Mouse (Mus musculus) Patski (cell line): ENCODE data around the gene Btg3. TPM values are rescaled to one million over a fixed set of nuclear protein-coding genes. Genes with fewer than 3 reads are reported as not detected.

Experiments
- ATAC-seq: fragments of 100-300 bp; one replicate; pipeline ENCODE4 v1.8.0; 2021
- CTCF ChIA-PET: fragments of 350-600 bp; sonication (Branson Sonifier 250); formaldehyde crosslinking; loops from one replicate; lab custom pipeline; 2022; ENCODE audit warnings: inconsistent platforms; lab: Charles Lee
- POLR2A ChIA-PET: fragments of 350-600 bp; sonication (Branson Sonifier 250); formaldehyde crosslinking; loops from one replicate; lab custom pipeline; 2022; ENCODE audit warnings: antibody characterized with exemption, inconsistent platforms; lab: Charles Lee
- DNase-seq: peaks from one replicate; pipeline ENCODE4 v3.0.0-alpha.2; 2011; ENCODE audit warnings: low read depth, low spot score
- H3K27me3 ChIP-seq: fragments of 371-371 bp; one replicate; pipeline ENCODE4 v1.5.1; 2021
- CTCF ChIP-seq: fragments of 100-300 bp; IDR thresholded peaks from one replicate; pipeline ENCODE4 v1.5.1; 2021
- in situ Hi-C: fragments of 300-500 bp; cut with MboI; formaldehyde crosslinking; loops from 3 replicates; pipeline ENCODE4 v1.11.1; 2018; ENCODE audit warnings: low pct_unique_long_range_greater_than_20kb, mixed read lengths
- polyA plus RNA-seq: library from polyadenylated mRNA; unstranded; gene quantifications from one replicate; pipeline ENCODE4 v1.2.3, GENCODE M21; 2021

Btg3 gene
- polyA plus RNA-seq, 1 experiment from 2014 or later: 24.5 TPM

- no peak for DNase-seq
- ATAC-seq: no peak
- POLR2A ChIA-PET: interaction anchor here (0.6 kb wide), 1 partner anchor 117 kb away, joined by 4 read pairs; no protein-coding TSS in a partner anchor
- TF ChIP-seq CTCF: no peak
- in situ Hi-C loops: no loop called here
- CTCF ChIA-PET: no interaction called here
- H3K27me3 ChIP-seq: no peaks in the 10 kb centered on the region
Observed at GRCm38 (mm10) chr16:78322140-78322539, 54.9 kb downstream of the Btg3 start.

DNA sequence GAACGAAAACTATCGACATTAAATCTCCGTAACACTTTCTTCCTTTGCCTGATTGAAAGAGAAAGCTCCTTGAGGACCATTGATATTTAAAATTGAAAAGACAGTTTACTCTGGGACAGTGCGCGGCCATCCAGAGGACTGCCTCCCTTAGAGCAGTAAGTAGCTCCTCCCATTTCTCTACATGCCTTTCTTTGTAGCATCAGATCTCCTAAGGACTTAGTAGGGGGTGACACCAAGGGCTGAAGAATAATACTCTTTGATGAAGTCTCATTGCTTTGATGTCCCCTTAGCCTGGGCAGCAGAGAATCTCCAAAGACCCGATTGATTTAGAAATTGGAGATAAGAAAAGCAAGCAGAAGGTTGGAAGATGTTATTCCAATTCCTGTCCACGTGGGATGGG, 55.4 kb downstream of the Btg3 start:
- no peak for ATAC-seq
- in situ Hi-C loops: no loop called here

GRCm38 (mm10) chr16:78319711-78320110, 57.3 kb downstream of the Btg3 start:
- POLR2A ChIA-PET: no interaction called here
- H3K27me3 ChIP-seq: no peaks in the 10 kb centered on the region

More for the DNA sequence above, 55.4 kb downstream of the Btg3 start:
- H3K27me3 ChIP-seq: no peaks in the 10 kb centered on the region
- ChIA-PET CTCF (no interaction called here), POLR2A (no interaction called here)
- no peak for TF ChIP-seq CTCF
- no peak for DNase-seq

DNA sequence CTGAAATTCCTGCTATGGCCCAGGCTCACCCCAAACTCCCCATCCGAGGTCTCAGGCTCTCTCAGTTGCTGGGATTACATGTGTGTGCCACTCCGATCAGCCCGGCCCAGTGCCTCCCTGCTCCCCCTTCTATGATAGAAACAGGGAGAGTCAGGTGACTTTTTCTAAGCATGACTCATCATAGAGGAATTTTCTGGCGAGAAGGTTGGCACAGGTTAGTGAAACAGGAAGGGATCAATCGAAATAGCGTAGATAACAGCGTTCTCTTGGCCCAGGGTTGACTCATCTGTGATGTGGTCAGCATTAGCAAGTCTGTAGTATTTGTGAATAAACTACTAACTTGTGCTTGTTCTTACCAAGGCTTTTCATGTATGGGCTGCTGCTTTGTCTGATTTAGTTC, 59.0 kb downstream of the Btg3 start:
- ATAC-seq (peak; percentile 83), DNase-seq (no peak)
- in situ Hi-C loops: loop anchor here (5.0 kb wide), 1 partner anchor 121 kb away; no protein-coding TSS in a partner anchor
- CTCF ChIA-PET: interaction anchor here (1.0 to 3.7 kb wide), 8 partner anchors 12 to 120 kb away, joined by 3 to 49 read pairs (median 5); partner anchors contain the start of gene Cxadr
- H3K27me3 ChIP-seq: no peaks in the 10 kb centered on the region
- no peak for TF ChIP-seq CTCF
- POLR2A ChIA-PET: interaction anchor here (1.2 kb wide), 1 partner anchor 16 kb away, joined by 3 read pairs; no protein-coding TSS in a partner anchor

More at GRCm38 (mm10) chr16:78319711-78320110, 57.3 kb downstream of the Btg3 start:
- CTCF ChIA-PET: interaction anchor here (1.0 to 2.1 kb wide), 3 partner anchors 11 to 121 kb away, joined by 4 to 5 read pairs (median 4); no protein-coding TSS in a partner anchor
- DNase-seq: no peak
- no peak for TF ChIP-seq CTCF
- in situ Hi-C loops: loop anchor here (5.0 kb wide), 1 partner anchor 122 kb away; no protein-coding TSS in a partner anchor
- no peak for ATAC-seq

DNA sequence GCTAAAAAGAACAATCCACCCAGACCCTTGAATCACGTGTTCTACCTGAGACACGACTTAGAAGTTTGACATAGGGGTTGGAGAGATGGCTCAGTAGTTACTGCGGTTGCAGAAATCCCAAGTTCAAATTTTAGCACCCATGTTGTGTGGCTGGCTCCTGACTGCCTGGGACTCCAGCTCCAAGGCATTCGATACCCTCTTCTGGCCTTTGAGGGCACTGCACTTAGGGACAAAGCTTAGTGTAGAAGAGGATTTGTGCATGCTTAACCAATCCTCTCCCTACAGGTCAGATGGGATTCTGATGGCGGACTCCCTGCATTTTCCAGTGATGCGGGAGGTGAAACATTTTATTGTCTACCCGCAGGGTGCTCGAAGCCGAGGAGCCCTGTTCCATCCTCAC, 60.1 kb downstream of the Btg3 start:
- CTCF ChIA-PET: interaction anchor here (1.0 to 3.7 kb wide), 13 partner anchors 11 to 116 kb away, joined by 3 to 49 read pairs (median 4); partner anchors contain the start of gene Cxadr
- no peaks in the 10 kb centered on the region for H3K27me3 ChIP-seq
- peak; percentile 86 for ATAC-seq
- TF ChIP-seq CTCF: peak; percentile 83
- POLR2A ChIA-PET: interaction anchor here (1.2 kb wide), 1 partner anchor 15 kb away, joined by 3 read pairs; no protein-coding TSS in a partner anchor
- DNase-seq: no peak
- in situ Hi-C loops: loop anchor here (5.0 kb wide), 1 partner anchor 120 kb away; no protein-coding TSS in a partner anchor

- DNase-seq: no peak
- no peak for TF ChIP-seq CTCF
Observed at GRCm38 (mm10) chr16:78314026-78314425, 63.0 kb downstream of the Btg3 start.

DNA sequence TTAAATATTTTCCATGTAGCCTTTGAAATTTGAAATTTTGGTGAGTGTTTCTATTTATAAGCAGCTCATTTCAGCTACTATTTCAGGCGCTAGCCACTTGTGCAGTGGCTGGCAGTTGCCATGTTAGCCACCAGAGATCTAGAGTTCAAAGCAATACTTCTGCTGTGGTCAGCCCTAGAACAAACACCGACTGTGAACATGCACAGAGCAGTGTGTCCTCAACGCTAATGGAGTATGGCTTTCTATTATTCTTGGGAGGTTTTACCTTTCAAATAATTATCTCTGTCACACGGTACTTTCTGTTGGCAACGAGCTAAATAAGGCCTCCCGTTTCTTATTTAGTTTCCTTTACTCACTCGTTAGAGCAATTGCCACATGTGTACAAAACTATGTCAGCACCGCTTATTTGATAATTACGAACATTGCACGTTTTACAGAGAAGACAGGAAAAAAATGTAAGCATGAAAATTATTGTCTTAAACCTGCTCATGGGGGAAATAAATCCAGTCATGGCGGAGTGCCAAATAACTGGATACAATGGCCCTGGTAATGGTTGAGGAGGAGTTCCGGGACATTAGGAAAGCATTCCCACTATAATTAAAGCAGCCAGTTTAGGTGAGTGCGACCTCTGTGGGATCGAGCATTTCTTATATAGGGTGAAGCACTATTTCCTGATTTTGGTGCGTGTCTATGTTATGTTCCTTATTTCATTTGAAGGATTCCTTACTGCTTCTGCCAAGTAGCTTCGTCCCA, 63.7 kb downstream of the Btg3 start:
- TF ChIP-seq CTCF: no peak
- CTCF ChIA-PET: no interaction called here
- no peaks in the 10 kb centered on the region for H3K27me3 ChIP-seq
- DNase-seq (no peak), ATAC-seq (no peak)
- POLR2A ChIA-PET: no interaction called here
- in situ Hi-C loops: no loop called here

More at GRCm38 (mm10) chr16:78314026-78314425, 63.0 kb downstream of the Btg3 start:
- ChIA-PET CTCF (no interaction called here), POLR2A (no interaction called here)
- no peak for ATAC-seq
- in situ Hi-C loops: no loop called here
- H3K27me3 ChIP-seq: no peaks in the 10 kb centered on the region

DNA sequence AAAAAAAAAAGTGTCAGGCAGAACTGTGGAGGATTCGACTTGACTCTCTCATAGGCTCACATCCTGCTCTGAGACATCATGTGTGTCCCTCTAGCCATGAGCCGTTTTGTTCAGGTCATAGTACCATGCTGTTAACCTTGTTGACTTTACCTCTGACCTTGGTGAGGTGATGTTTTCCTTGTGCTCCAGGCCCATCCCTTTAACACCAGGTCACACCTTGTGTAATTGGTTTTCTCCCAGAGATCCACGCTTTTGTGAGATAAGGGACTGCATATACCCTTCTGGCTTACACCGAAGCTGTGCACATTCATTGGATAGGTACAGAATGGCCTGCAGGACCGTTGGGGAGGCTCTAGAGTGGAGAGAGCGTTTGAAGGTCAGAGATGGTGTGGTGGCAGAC, 67.7 kb downstream of the Btg3 start:
- ATAC-seq (no peak), DNase-seq (no peak)
- ChIA-PET CTCF (no interaction called here), POLR2A (no interaction called here)
- H3K27me3 ChIP-seq: no peaks in the 10 kb centered on the region
- in situ Hi-C loops: no loop called here
- TF ChIP-seq CTCF: no peak

DNA sequence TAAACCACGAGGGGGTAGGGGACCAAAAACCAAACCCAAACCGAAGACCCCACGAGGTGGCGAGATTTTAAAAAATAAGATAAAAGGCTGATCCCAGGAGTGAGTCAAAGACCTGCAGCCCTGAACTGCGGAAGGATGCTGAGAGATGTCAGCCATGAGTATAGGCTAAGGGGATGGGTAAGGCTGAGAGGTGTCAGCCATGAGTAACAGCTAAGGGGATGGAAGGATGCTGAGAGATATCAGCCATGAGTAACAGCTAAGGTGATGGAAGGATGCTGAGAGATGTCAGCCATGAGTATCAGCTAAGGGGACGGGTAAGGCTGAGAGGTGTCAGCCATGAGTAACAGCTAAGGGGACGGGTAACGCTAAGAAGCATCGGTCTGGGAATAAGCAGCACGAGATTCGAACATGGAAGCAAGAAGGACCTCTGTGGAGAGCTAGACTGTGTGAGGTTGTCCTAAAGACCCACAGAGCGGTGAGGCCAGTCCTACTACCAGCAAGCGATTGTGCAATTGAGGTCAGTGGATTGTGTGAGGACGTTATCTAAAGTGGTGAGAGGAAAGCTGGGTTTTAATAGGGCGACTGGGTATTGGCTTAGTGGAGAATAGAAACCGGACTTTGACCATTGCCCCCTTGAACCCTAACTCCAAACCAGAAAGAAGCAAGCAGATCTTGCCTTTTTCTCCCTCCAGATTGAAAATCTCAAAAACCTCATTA, 69.4 kb downstream of the Btg3 start:
- CTCF ChIA-PET: no interaction called here
- DNase-seq: no peak
- no peak for ATAC-seq
- POLR2A ChIA-PET: no interaction called here
- in situ Hi-C loops: no loop called here
- no peaks in the 10 kb centered on the region for H3K27me3 ChIP-seq
- TF ChIP-seq CTCF: no peak

- DNase-seq (no peak), ATAC-seq (no peak)
- POLR2A ChIA-PET: no interaction called here
- in situ Hi-C loops: no loop called here
- TF ChIP-seq CTCF: no peak
- H3K27me3 ChIP-seq: no peaks in the 10 kb centered on the region
- CTCF ChIA-PET: interaction anchor here (1.8 kb wide), 1 partner anchor 11 kb away, joined by 7 read pairs; no protein-coding TSS in a partner anchor
Observed at GRCm38 (mm10) chr16:78306606-78307005, 70.4 kb downstream of the Btg3 start.
